Mouse (Mus musculus) heart, postnatal 14 days (tissue): ENCODE results near the gene Ddr2. TPM values are rescaled to one million over a fixed set of nuclear protein-coding genes. Genes with fewer than 3 reads are reported as not detected.
"Not testable (repeated sequence)": the region's sequence is repeated elsewhere in the genome, so short reads cannot be mapped to it uniquely, and the experiment has no call there.

Experiments
- DNase-seq, 2 experiments: peaks; one replicate each; pipeline ENCODE4 v3.0.0; 2021 to 2022
- intact Hi-C: fragments of 180-260 bp; cut with DNase I; formaldehyde crosslinking; loops from one replicate; pipeline ENCODE4 v1.15.1; 2025
- total RNA-seq, 2 experiments: library from RNA; stranded (reverse); gene quantifications; 2 replicates each; pipeline ENCODE4 v1.2.3; 2021

Ddr2 gene
- total RNA-seq, 2 experiments from 2014 or later: 25.3 to 26.8 TPM

GRCm38 (mm10) chr1:170111651-170112226 lies 1.2 kb upstream of the Ddr2 start:
- intact Hi-C loops: loop anchor here (5.0 kb wide), 1 partner anchor 99 kb away; no protein-coding TSS in a partner anchor
- no peak for DNase-seq

DNA sequence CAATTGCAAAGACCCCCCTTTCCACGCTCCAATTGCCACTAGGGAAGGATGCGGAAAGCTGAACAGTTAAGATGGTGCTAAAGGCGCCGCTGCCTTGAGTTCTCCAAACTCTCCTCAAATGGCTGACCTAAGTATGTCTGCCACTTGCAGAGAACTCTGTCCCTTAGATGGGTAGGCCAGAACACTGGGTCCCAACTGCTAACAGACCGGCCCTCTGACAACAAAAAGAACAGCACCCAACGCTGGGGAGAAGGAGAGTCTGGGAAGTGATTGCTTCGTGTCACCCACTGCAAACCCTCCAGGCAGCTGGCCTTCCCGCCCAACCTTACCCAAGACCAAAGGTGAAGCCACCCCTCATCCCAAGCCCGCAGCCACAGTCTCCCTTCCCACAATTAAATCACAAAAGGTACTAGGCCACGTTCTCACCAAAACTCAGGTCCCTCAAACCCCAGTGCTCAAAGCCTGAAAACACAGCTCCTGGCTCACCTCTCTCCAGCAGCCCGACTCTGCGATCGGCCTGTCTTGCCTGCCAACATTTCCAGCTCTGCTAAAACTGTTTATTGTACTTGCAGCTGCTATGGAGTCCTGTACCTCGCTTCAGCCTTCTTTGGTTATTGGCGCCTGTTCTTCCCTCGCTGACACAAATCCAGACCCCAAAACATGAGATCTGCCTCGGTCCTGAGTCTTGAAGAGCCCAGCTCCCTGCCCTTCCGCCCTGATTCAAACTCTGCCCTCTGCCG lies 616 bp downstream of the Ddr2 start:
- peak; percentile 14 to 25 for DNase-seq
- intact Hi-C loops: loop anchor here (5.0 kb wide), 2 partner anchors 48 to 98 kb away; no protein-coding TSS in a partner anchor

GRCm38 (mm10) chr1:170102814-170103213 lies 7.7 kb downstream of the Ddr2 start:
- intact Hi-C loops, DNase-seq: not testable (repeated sequence)

DNA sequence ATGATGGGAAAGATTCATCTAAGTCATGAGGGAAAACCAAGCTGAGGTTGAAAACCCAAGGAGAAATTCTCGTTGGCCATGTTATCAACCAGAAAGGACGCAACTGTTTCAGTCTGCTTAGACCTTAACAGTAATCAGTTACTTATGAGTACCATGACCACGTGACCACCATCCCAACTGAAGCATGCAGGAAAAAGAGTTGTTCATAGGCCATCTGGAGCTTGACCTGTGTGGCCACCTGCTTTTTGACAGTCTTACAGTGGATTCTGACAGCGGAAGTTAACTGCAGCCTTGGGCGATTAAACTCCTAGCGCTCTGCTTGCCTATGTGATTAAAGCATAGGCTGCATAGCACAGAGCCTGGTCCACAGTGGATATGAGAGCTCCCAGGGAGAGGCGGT lies 23.9 kb downstream of the Ddr2 start:
- intact Hi-C loops: no loop called here
- DNase-seq: no peak

GRCm38 (mm10) chr1:170084151-170084796 lies 26.3 kb downstream of the Ddr2 start:
- no peak for DNase-seq

DNA sequence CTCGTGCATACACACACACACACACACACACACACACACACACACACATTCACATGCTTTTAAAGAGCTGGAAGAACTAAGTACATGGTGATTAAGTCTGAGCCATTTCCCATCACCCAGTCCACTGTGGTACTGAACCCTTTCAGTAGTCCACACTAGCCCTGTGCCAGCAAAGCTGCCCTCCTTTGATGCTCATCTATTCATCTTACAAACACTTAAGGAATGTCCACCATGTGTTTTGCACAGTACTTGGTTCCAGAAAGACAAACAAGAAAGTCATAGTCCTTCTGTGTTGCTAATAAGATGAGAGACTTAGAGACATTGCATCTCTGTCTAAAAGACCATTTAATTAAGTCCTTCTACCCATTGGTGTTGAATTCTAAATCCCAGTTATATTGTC lies 29.7 kb downstream of the Ddr2 start:
- intact Hi-C loops: no loop called here
- no peak for DNase-seq

More at GRCm38 (mm10) chr1:170084151-170084796, 26.3 kb downstream of the Ddr2 start:
- intact Hi-C loops: no loop called here

DNA sequence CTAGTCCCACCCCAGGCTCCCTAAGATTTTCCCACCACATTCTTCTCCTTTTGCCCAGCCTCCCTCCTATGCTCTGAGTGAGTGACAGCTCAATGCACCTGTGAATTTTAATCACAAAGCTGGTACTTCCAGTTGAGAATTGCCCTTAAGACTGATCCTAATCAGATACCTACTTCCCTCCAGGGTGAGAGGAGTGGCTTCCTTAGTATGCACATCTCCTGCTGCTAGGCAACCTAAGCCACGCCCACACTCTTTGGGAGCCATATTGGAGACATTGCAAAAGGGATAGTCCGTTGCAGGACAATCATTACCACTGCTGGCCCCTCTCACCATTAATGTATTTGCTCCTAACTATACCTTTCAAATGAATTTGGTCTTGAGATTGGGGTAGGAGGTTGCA lies 31.1 kb downstream of the Ddr2 start:
- no peak for DNase-seq
- intact Hi-C loops: no loop called here

DNA sequence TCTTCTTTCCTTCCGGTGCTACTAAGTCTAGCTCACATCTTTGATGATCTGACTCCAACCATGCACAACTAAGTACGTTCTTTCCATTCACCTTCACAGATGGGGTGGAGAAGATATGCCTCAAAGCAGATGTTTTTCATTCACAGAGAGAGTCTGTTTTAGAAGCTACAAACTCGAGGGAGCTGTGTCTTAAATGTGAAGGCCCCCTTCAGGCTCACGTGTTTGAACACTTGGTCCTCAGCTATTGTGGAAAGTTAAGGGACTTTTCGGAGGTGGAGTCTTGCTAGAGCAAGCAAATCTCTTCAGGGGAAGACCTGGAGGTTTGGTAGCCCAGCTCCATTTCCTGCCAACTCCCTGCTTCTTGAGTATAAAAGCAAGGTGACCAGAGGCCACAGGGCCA lies 34.2 kb downstream of the Ddr2 start:
- DNase-seq: no peak
- intact Hi-C loops: no loop called here

- DNase-seq: no peak
- intact Hi-C loops: no loop called here
These were observed 36.8 kb downstream of the Ddr2 start for GRCm38 (mm10) chr1:170073768-170074167.

DNA sequence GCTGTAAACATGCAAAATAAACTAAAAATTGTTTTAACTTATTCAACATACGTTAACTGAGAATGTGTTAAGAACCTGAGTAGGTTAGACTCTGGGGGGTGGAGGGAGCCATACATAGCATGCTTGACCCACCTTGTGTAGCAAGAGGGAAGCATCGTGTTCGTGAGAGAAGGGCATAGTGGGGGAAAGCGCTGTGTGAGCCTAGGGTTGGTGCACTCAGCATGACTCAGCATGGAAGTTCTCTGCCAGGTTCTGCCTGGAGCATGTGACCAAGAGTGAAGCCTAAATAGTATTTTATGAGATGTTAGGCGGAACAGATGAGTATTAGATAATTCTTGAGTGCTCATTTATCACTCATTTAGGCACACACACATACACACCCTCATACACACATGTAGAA lies 41.4 kb downstream of the Ddr2 start:
- no peak for DNase-seq
- intact Hi-C loops: no loop called here

GRCm38 (mm10) chr1:170065931-170066330 lies 44.6 kb downstream of the Ddr2 start:
- DNase-seq: no peak
- intact Hi-C loops: no loop called here

GRCm38 (mm10) chr1:170065009-170065408 lies 45.6 kb downstream of the Ddr2 start:
- intact Hi-C loops: no loop called here
- no peak for DNase-seq

DNA sequence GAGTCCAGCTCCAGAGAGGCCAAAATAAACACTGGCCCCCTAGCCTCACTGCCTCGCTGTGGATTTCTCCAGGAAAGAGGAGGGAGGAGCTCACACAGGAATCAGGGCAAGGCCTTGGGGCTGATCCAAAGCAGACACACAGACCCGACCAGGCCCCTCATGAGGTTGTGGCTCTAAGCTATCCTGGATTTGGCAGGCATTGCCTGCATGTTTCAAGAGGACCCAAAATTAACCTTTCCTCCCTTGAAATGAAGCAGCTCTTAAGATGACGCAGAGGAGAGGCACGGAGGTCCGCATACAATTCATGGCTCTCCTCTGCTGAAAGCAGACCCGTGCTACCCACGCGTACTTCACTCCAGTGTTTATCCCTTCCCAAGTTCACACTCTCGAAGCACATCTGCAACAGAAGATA lies 46.5 kb downstream of the Ddr2 start:
- peak; percentile 50 to 60 for DNase-seq
- intact Hi-C loops: loop anchor here (5.0 kb wide), 1 partner anchor 43 kb away; no protein-coding TSS in a partner anchor

- DNase-seq: no peak
- intact Hi-C loops: loop anchor here (5.0 kb wide), 1 partner anchor 47 kb away; no protein-coding TSS in a partner anchor
These were observed 50.3 kb downstream of the Ddr2 start for GRCm38 (mm10) chr1:170060214-170060613.

- intact Hi-C loops: no loop called here
- no peak for DNase-seq
These were observed 51.2 kb downstream of the Ddr2 start for GRCm38 (mm10) chr1:170059347-170059746.

DNA sequence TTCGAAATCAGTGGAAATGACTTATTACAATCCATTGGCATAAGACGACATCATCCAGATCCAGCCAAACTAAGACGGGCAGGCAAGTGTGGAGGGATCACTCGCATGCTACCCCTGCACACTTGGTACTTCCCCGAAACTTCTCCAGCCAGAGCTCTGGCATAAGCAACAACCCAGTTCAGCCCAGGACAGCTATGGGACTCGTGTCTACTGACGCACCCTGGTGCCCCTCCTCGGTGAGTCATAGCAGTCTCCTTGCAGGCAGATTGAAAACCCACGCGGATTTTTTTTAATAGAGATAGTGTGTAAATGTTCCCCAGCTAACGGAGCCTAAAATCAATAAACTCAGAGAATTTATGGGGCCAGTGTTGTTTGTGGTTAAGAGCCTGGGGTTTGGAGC lies 52.5 kb downstream of the Ddr2 start:
- intact Hi-C loops: no loop called here
- DNase-seq: peak; percentile 24 to 42

GRCm38 (mm10) chr1:170057607-170058006 lies 53.0 kb downstream of the Ddr2 start:
- DNase-seq: no peak
- intact Hi-C loops: no loop called here

GRCm38 (mm10) chr1:170056921-170057320 lies 53.6 kb downstream of the Ddr2 start:
- intact Hi-C loops: no loop called here
- DNase-seq: no peak

- intact Hi-C loops: no loop called here
- DNase-seq: peak; percentile 60 to 66
These were observed 54.3 kb downstream of the Ddr2 start for GRCm38 (mm10) chr1:170056214-170056613.

DNA sequence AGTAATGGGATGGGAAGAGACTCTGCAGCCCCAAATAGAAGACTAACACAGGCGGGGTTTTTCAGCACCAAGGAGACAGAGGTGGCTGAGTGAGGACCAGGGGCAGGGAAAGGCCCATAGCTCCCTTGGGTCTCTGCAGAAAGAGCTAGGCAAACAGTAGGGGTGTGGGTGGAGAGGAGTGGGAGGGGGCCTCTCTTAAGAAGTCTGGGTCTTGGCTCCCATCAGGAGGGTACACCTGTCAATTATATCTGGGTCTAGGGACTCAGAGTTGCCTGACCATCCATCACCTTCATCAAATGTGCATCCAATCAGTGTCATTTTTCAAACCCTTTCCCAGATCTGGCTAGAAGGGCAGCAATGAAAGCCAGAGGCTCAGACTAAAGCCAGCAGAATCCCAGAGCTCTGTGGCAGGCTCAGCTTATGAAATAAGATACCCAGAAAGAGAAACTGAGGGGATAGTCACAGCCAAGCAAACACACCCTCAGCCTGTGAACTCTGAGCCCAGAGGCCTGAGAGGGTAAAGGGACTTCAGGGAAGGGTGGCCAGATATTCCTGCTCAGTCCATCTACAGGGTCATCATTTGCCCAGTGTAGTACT lies 58.0 kb downstream of the Ddr2 start:
- DNase-seq: no peak
- intact Hi-C loops: no loop called here

- DNase-seq: no peak
These were observed 58.9 kb downstream of the Ddr2 start for GRCm38 (mm10) chr1:170051631-170052177.

More at GRCm38 (mm10) chr1:170051631-170052177, 58.9 kb downstream of the Ddr2 start:
- intact Hi-C loops: no loop called here
